Mouse (Mus musculus) midbrain, embryonic 11.5 days (tissue): ENCODE data around the gene Slc25a45. TPM values are rescaled to one million over a fixed set of nuclear protein-coding genes. Genes with fewer than 3 reads are reported as not detected.

ENCODE experiments used
- ATAC-seq: fragments of 200-750 bp; cut with Nextera tagmentation; 2 replicates; pipeline ENCODE4 v1.8.0; 2017; ENCODE audit warnings: moderate TSS enrichment, moderate library complexity; ENCODE audit not compliant: low FRiP score
- DNase-seq: peaks from one replicate; pipeline ENCODE4 v3.0.0; 2015; ENCODE audit warnings: low spot score; ENCODE audit errors: missing footprints
- H3K27ac ChIP-seq: fragments of 300-500 bp; sonication (generic); 2 replicates; pipeline ENCODE4 v1.5.1; 2014; ENCODE audit warnings: low read depth, low read length
- H3K27me3 ChIP-seq: fragments of 300-500 bp; sonication (generic); 2 replicates; pipeline ENCODE4 v1.6.1; 2014; ENCODE audit warnings: mild to moderate bottlenecking, low read length, moderate library complexity, mixed read lengths; ENCODE audit not compliant: control insufficient read depth, insufficient read depth
- H3K36me3 ChIP-seq: fragments of 300-500 bp; sonication (generic); 2 replicates; pipeline ENCODE4 v1.6.1; 2014; ENCODE audit warnings: mild to moderate bottlenecking, low read length, moderate library complexity, mixed read lengths; ENCODE audit not compliant: control insufficient read depth, insufficient read depth
- H3K4me1 ChIP-seq: fragments of 300-500 bp; sonication (generic); 2 replicates; pipeline ENCODE4 v1.6.1; 2014; ENCODE audit warnings: low read length; ENCODE audit not compliant: control insufficient read depth, insufficient read depth
- H3K4me2 ChIP-seq: fragments of 300-500 bp; sonication (generic); 2 replicates; pipeline ENCODE4 v1.6.1; 2014; ENCODE audit warnings: mild to moderate bottlenecking, moderate library complexity
- H3K4me3 ChIP-seq: fragments of 300-500 bp; sonication (generic); 2 replicates; pipeline ENCODE4 v1.5.1; 2014; ENCODE audit warnings: low read depth, low read length
- H3K9ac ChIP-seq: fragments of 300-500 bp; sonication (generic); 2 replicates; pipeline ENCODE4 v1.6.1; 2014; ENCODE audit warnings: low read length
- H3K9me3 ChIP-seq: fragments of 300-500 bp; sonication (generic); 2 replicates; pipeline ENCODE4 v1.6.1; 2016; ENCODE audit warnings: low read length; ENCODE audit not compliant: control insufficient read depth
- WGBS: fragments of 180-500 bp; shearing (Covaris S2); extraction: QIAGEN DNeasy Blood & Tissue Kit; methylation state at CpG from one replicate; pipeline ENCODE4 v1.1.7; 2014; 5-methylcytosine and 5-hydroxymethylcytosine counted together
- polyA plus RNA-seq: library from polyadenylated mRNA; unstranded; fragments of >200 nt; fragmentation: Nextera tagmentation; extraction: Ambion mirVana; gene quantifications from 2 replicates; pipeline ENCODE4 v1.2.1, GENCODE M21; 2014

The Slc25a45 gene
- polyA plus RNA-seq, 1 experiment from 2014 or later, result 1.8 TPM

DNA sequence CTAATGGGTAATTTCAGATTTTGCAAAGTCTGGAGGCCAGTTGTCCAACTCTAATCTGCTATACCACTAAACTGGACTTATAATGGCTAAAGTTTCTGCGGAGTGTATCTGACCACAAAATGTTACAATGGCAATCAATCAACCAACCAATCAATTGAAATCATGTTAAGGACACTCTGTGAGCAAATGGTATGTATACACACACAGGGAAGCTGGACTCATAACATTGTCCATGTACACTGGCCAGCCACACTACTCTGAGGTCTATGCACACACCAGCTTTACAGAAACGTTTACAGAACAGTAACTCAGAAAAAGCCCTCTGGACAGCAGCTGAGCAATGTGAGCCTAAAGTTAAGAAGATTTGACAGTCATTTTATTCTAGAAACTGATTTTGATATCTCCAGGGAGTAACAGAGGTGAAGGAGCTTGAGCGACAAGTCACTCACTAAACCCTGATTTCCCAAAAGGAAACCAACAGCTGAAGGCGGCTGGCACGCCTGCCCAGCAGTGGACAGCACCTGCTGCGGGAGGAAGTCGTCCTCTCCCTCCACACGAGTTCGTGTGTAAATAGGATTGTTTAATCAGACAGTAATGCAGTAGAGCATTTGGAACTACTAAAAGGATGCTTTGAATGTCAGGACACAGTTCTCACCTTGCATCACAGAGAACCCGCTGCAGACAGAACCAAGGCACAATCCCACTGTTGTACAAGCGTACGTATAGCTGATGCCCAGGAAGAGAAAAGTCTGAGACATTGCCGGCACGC lies 38.1 kb upstream of the Slc25a45 start:
- no peak for ATAC-seq
- 82% methylated on average over 14 of the region's 14 CpGs for WGBS

DNA sequence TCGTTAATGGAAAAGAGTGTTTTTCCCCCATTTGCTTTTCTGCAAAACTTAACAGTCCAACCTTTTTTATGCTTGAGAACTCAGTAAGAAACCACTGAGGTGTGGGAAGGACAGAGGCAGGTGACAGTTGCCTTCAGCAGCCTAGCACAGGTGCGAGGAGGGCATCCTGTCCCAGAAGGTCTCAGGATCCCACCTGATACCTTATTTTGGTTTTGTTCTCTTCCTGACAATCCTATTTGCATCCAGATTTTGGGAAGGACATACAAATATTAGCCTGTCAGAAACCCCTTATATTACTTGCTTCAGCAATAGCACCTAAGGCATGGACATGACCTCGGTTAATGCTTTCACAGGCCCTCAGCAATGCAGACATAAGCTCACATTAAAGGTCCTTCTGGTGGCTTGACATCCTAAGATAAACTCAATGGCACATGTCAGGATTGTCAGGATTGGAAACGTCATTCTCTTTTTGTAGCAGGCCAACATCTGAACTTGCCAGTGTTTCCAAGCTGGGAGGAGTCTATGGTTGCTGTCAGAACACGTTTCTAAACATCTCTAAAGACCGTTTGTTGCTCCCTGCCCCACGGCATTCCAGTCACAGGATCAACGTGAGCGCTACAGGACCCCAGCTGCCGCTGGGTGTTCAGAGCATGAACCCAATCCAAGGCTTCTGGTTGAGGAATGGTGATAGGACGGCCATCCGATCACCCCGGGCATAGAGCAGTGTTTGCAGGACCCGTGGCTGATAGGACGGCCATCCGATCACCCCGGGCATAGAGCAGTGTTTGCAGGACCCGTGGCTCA lies 37.3 kb upstream of the Slc25a45 start:
- H3K9me3 ChIP-seq, result no peaks in the 10 kb centered on the region
- no peak for ATAC-seq
- H3K4me1 ChIP-seq, result peaks cover 31% of the 10 kb centered on the region
- H3K27ac ChIP-seq, result no peak overlapping the region
- no peak overlapping the region for H3K4me2 ChIP-seq
- no peaks in the 10 kb centered on the region for H3K27me3 ChIP-seq
- DNase-seq, result no peak
- H3K9ac ChIP-seq, result no peak overlapping the region
- H3K36me3 ChIP-seq, result no peaks in the 10 kb centered on the region
- no peak overlapping the region for H3K4me3 ChIP-seq
- WGBS, result 80% methylated on average over 18 of the region's 18 CpGs

More for the DNA sequence above, 38.1 kb upstream of the Slc25a45 start:
- Histone ChIP-seq H3K4me2 (no peak overlapping the region), H3K4me1 (peaks cover 28% of the 10 kb centered on the region), H3K36me3 (no peaks in the 10 kb centered on the region), H3K9me3 (no peaks in the 10 kb centered on the region), H3K27me3 (no peaks in the 10 kb centered on the region), H3K4me3 (no peak overlapping the region), H3K9ac (no peak overlapping the region), H3K27ac (no peak overlapping the region)
- DNase-seq, result no peak

DNA sequence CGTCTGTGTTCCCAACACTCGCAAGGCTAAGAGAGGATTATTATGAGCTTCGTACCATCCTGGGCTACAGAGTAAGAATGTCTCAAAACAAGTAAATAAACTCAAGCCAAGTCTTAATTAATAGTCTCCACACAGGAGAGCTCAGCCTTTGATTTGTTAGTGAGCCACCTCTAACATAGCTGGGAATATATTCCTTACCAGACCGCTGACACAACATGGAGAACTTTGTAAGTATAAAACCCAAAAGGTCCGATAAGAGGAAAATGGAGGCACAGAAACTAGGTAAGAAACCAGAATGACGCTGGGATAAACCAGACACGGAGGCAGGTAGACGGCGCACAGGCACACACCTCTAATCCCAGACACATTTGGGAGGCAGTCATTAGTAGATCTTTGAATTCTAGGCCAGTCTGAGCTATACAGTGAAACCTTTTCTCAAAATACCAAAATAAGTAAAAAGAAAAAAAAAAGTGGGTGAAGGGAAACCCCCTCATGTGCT lies 36.7 kb upstream of the Slc25a45 start:
- H3K27ac ChIP-seq, result no peak overlapping the region
- peaks cover 36% of the 10 kb centered on the region for H3K4me1 ChIP-seq
- WGBS, result 89% methylated on average over 9 of the region's 9 CpGs
- H3K4me2 ChIP-seq, result no peak overlapping the region
- H3K9me3 ChIP-seq, result no peaks in the 10 kb centered on the region
- no peaks in the 10 kb centered on the region for H3K36me3 ChIP-seq
- H3K9ac ChIP-seq, result no peak overlapping the region
- H3K4me3 ChIP-seq, result no peak overlapping the region
- DNase-seq (no peak), ATAC-seq (no peak)
- no peaks in the 10 kb centered on the region for H3K27me3 ChIP-seq

DNA sequence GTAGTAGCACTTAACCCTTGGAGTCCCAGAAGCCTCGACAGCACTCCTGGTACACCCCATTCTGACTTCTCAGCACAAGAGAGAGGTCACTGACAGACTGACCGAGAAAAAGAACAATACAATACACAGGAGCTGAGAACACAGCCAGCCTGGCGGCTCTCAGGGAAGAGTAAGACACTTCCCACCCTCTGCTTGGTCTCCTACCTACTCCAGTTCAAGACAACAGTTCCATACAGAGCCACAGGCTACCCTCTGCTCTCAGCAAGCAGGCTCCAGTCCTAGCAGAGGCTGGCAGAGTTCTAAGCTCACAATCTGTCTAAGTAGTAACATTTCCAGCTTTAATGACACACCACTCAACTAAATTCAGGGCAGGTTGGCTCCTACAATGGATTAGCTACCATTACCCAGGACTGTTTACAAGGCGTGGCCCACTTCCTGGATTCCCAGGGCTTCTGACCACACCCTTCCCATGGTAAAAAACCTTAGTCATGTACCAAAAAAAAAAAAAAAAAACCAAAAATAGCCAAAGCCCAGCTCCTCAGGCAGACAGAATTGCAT lies 36.1 kb upstream of the Slc25a45 start:
- Histone ChIP-seq H3K9me3 (no peaks in the 10 kb centered on the region), H3K9ac (no peak overlapping the region), H3K27ac (no peak overlapping the region), H3K27me3 (no peaks in the 10 kb centered on the region), H3K4me2 (no peak overlapping the region), H3K4me3 (no peak overlapping the region), H3K36me3 (no peaks in the 10 kb centered on the region), H3K4me1 (peaks cover 39% of the 10 kb centered on the region)
- 55% methylated on average over 4 of the region's 4 CpGs for WGBS
- no peak for DNase-seq
- no peak for ATAC-seq

DNA sequence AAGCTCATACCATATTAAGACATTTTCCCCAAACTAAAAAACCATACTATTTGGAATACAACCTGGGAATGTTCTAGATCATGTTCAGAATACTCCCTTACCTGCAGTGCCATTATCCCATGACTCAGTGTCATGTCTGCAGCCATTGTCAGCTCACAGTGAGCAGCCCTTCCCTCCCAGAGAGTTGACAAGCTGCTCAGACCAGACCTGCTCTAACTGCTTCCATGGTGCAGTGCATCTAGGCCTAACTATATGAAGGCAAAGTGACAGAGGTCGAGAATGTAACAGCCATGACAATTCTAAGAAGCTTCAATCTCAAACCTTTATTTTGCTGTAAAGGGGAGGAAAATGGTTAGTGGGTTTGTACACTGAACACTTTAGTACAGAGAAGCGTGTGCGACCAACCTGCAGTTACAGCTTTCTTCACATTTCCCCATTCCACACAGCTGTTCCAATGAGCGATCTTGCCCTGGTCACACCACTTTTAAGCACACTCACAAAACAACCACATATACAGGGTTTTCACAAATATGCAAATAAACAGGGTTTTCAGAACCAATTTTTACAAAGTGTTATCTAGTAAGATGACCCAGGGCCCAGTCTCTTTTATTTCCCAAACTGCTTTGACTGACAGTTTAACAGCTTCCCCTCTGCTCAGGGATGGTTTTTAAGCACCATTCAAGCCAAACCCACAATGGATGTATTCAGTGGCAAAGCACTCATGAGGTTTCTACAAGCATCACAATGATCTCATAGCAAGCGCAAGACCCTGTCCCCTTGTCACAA lies 35.4 kb upstream of the Slc25a45 start:
- H3K4me1 ChIP-seq, result peaks cover 45% of the 10 kb centered on the region
- H3K36me3 ChIP-seq, result no peaks in the 10 kb centered on the region
- H3K27ac ChIP-seq, result no peak overlapping the region
- no peaks in the 10 kb centered on the region for H3K27me3 ChIP-seq
- H3K9me3 ChIP-seq, result no peaks in the 10 kb centered on the region
- H3K9ac ChIP-seq, result no peak overlapping the region
- WGBS, result 72% methylated on average over 5 of the region's 5 CpGs
- H3K4me3 ChIP-seq, result no peak overlapping the region
- H3K4me2 ChIP-seq, result no peak overlapping the region
- ATAC-seq (no peak), DNase-seq (no peak)

DNA sequence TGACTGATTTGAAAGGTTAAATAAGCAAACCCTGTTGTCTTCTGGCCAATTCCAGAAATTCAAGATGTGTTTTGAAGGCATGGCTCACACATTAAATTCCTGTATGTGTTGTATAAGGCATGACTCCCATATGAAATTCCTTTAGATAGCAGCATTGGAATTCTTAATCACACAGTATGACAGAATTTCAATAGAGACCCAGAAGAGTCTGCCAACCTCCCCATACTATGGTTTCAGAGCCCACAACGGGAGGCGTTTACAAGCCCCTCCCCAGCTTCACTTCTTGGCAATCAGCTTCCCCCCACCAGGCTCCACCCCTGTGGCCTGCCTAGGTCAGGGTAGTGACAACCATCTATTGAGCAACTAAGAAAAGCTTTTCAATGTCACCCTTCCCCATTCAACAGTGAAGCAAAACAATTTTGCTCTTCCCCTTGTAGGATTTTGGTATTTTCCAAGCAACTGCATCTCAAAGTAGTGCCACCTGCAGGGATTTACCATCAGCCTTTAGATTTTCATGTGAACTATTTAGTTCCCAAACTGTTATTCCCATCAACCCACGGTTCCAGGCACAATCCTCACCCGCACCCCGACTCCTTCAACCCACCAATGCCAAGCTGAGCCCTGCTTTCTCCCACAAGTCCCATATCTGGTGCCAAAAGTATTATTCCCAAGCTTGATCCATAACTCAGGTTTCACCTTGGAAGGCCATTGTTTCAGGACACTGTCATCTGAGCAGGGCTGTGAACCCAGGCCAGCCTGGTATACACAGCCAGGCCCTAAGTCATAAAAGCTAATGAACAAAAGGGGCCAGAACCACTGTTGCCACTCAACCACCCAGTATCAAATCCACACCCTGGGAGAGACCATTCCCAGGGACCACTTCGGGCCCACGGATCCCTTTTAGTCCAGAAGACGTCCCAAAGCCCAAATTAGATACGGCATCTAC lies 34.5 kb upstream of the Slc25a45 start:
- Histone ChIP-seq H3K27ac (no peak overlapping the region), H3K4me1 (peaks cover 54% of the 10 kb centered on the region), H3K27me3 (no peaks in the 10 kb centered on the region), H3K36me3 (no peaks in the 10 kb centered on the region), H3K4me2 (0 out of 2 replicates have a peak overlapping the region, but pooled peaks have one; percentile 0), H3K9me3 (no peaks in the 10 kb centered on the region), H3K4me3 (no peak overlapping the region), H3K9ac (no peak overlapping the region)
- ATAC-seq (no peak), DNase-seq (no peak)
- 75% methylated on average over 9 of the region's 9 CpGs for WGBS

DNA sequence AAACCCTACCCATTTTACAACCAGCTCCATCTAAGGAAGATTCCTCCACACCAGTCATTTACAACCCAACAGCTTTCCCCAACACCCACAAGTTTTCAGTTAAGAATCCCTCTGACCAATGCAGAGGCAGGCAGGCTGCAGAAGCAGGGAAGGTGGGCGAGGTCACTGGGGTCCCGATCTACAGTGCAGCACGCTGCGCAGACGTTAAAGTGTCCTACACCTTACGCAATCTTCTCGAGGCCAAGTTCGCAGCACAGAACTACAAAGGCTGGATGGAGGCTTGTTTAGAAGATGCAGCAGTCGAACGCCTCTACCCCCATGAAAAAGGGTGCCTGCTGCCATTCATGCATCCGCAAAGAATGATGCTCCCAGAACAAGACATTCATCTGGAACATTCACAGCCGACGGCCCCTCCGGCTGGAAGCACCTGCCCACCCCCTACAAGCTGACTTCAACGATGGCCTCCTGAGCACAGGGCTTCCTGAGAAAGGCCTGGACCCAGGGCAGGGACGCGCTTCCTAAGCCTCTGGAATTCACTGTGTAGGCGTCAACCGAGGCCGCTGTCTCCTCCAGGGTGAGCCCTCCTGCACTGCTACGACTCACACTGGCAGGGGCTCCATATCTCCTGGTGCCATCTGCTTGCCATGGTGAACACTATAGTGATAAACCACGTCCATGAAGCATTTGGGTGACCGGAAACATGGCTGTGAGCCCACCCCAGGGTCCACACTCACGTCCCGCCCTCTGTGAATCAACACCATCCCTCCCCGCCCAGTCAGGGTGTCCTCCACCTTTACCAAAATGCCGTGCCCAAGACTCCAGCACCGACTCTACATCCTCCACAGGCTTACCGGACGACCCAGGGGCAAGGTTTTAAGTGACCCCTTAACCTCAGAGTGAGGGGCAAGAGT lies 33.6 kb upstream of the Slc25a45 start:
- no peak overlapping the region for H3K4me2 ChIP-seq
- H3K27ac ChIP-seq, result no peak overlapping the region
- H3K9me3 ChIP-seq, result no peaks in the 10 kb centered on the region
- no peak for DNase-seq
- peaks cover 63% of the 10 kb centered on the region for H3K4me1 ChIP-seq
- H3K36me3 ChIP-seq, result no peaks in the 10 kb centered on the region
- H3K9ac ChIP-seq, result no peak overlapping the region
- H3K4me3 ChIP-seq, result no peak overlapping the region
- H3K27me3 ChIP-seq, result no peaks in the 10 kb centered on the region
- 88% methylated on average over 30 of the region's 30 CpGs for WGBS
- ATAC-seq, result no peak
